Mouse (Mus musculus) cerebellum, adult 2 months (tissue): ENCODE measurements at regions not wholly inside any gene's neighbourhood (a gene's known extent, or its start where the extent isn't known, plus 50 kb on each side); places are given as distances from the start of the nearest gene placed in this dataset.

Experiments
- CTCF ChIP-seq: fragments of 200-500 bp; IDR thresholded peaks from 2 replicates; pipeline ENCODE4 v1.5.1; 2011; ENCODE audit warnings: low read depth, mild to moderate bottlenecking, control low read depth, low read length, moderate library complexity, borderline replicate concordance; ENCODE audit not compliant: insufficient read depth
- POLR2A ChIP-seq: fragments of 200-500 bp; IDR thresholded peaks from 2 replicates; pipeline ENCODE4 v1.6.1; 2011; ENCODE audit warnings: low read length, control low read depth, borderline replicate concordance; ENCODE audit not compliant: insufficient read depth

- TF ChIP-seq CTCF (no peak), POLR2A (no peak)
Measured at GRCm38 (mm10) chr6:111965766-111966165, 307.8 kb upstream of the Lmcd1 start.
